Mouse (Mus musculus): ENCODE data around the gene Ppfia1. TPM values are rescaled to one million over a fixed set of nuclear protein-coding genes. Genes with fewer than 3 reads are reported as not detected.
A peak's percentile ranks its signal among the peaks of the same experiment; 100 is the strongest.

Ppfia1 gene
- polyA plus RNA-seq, 1 experiment from 2014 or later, result 23.1 TPM

- Histone ChIP-seq H3K36me3 (no peaks in the 10 kb centered on the region), H3K4me3 (no peak overlapping the region), H3K27ac (replicated peaks) (no peak overlapping the region), H3K9ac (no peak overlapping the region), H3K27me3 (no peaks in the 10 kb centered on the region), H3K9me3 (no peaks in the 10 kb centered on the region), H3K4me1 (replicated peaks) (peaks cover 15% of the 10 kb centered on the region), H3K4me2 (no peak overlapping the region)
- ATAC-seq (ENCODE audit: low FRiP score, low read depth), result no peak
- 92% methylated on average over 5 of the region's 5 CpGs for WGBS
Observed at GRCm38 (mm10) chr7:144541351-144541750, 12.2 kb downstream of the Ppfia1 start.

DNA sequence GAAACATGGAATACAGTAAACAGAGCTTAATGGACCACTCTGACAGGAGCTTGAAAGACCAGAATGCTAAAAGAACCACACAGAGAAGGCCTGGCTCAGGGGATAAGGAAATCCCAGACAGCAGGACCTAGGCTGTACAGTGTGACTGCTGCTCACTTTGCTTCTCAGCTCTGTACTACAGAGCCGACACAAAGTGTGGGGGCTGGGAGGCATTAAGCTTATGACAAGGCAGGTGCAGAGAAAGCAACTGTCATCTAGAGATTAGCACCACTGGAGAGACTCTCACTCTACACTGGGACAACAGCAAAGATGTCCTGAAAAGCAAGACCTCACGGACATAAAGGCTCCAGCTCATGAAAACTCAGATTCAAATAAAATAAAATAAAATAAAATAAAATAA, 14.4 kb downstream of the Ppfia1 start:
- no peaks in the 10 kb centered on the region for H3K9me3 ChIP-seq
- H3K27ac ChIP-seq (replicated peaks), result no peak overlapping the region
- peaks cover 15% of the 10 kb centered on the region for H3K4me1 ChIP-seq (replicated peaks)
- no peak overlapping the region for H3K9ac ChIP-seq
- H3K27me3 ChIP-seq, result no peaks in the 10 kb centered on the region
- ATAC-seq (ENCODE audit: low FRiP score, low read depth), result no peak
- WGBS, result 79% methylated on average over 2 of the region's 2 CpGs
- no peak overlapping the region for H3K4me2 ChIP-seq
- H3K4me3 ChIP-seq, result no peak overlapping the region
- no peaks in the 10 kb centered on the region for H3K36me3 ChIP-seq

- no peak overlapping the region for H3K27ac ChIP-seq (replicated peaks)
- ATAC-seq (ENCODE audit: low FRiP score, low read depth), result no peak
Observed at GRCm38 (mm10) chr7:144538030-144538644, 15.4 kb downstream of the Ppfia1 start.

GRCm38 (mm10) chr7:144536367-144536766, 17.2 kb downstream of the Ppfia1 start:
- H3K9me3 ChIP-seq, result no peaks in the 10 kb centered on the region
- H3K36me3 ChIP-seq, result no peaks in the 10 kb centered on the region
- H3K9ac ChIP-seq, result no peak overlapping the region
- H3K4me2 ChIP-seq, result no peak overlapping the region
- no peaks in the 10 kb centered on the region for H3K27me3 ChIP-seq
- no peak overlapping the region for H3K27ac ChIP-seq (replicated peaks)
- H3K4me3 ChIP-seq, result no peak overlapping the region
- H3K4me1 ChIP-seq (replicated peaks), result peaks cover 18% of the 10 kb centered on the region
- no peak for ATAC-seq (ENCODE audit: low FRiP score, low read depth)
- 98% methylated on average over 3 of the region's 3 CpGs for WGBS

More at GRCm38 (mm10) chr7:144538030-144538644, 15.4 kb downstream of the Ppfia1 start:
- Histone ChIP-seq H3K9ac (no peak overlapping the region), H3K4me1 (replicated peaks) (peaks cover 15% of the 10 kb centered on the region), H3K4me3 (no peak overlapping the region), H3K27me3 (no peaks in the 10 kb centered on the region), H3K4me2 (no peak overlapping the region), H3K36me3 (no peaks in the 10 kb centered on the region), H3K9me3 (no peaks in the 10 kb centered on the region)
- 83% methylated on average over 4 of the region's 4 CpGs for WGBS

DNA sequence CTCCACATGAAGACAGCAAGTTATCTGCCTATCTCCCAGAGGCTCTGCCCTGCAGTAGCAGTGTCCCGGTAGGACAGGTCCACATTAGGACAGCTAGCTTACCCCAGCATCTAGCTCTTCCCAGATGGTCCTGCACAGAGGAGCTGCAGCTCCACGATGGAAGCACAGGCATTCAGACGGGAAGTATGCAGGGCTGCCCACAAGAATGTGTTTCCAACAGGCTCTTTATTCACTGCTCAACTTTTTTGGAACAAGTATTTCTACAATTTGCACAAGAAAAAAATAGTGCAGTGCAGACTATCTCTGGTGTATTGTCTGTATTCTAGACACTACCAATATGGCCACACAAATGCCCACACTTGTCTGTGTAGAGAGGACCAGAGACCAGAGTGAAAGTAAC, 18.8 kb downstream of the Ppfia1 start:
- H3K27me3 ChIP-seq, result no peaks in the 10 kb centered on the region
- H3K9me3 ChIP-seq, result no peaks in the 10 kb centered on the region
- H3K36me3 ChIP-seq, result no peaks in the 10 kb centered on the region
- ATAC-seq (ENCODE audit: low FRiP score, low read depth), result no peak
- 75% methylated on average over 3 of the region's 3 CpGs for WGBS
- H3K4me3 ChIP-seq, result no peak overlapping the region
- H3K4me1 ChIP-seq (replicated peaks), result peaks cover 18% of the 10 kb centered on the region
- H3K27ac ChIP-seq (replicated peaks), result no peak overlapping the region
- no peak overlapping the region for H3K4me2 ChIP-seq
- H3K9ac ChIP-seq, result no peak overlapping the region

DNA sequence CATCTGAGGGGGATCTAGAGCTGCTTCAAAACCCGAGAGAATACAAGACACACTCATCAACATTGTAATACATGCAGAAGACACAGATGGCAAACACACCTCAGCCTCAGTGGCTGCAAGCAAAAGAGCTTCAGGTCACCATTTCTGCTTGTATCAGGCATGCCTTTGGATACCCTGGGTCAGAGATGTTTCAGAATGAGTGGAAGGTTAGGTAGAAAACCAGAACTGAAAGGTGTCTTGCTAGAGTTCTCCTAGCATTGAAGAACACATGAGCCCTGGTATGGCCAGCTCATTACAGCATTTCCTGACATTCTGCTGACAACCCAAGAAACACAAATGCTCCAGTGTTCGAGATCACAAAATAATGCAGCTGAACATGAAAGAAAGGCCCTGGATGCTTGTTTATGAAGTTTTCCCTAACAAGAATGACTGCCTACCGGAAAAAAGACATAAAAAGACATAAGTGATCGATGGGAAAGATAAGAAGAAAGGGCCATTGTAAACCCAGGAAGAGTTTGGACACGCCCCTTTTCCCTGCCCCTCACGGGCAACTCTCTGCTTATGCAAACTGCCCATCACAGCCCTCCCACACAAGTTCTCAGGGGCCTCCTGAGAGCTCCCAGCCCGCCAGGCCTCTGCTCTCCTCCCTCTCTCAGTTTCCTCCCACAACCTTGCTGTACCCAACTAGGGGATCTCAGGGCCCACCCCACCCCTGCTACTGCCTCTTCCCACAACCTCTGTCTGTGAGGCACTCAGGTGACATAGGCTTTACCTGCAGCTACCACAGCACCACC, 21.7 kb downstream of the Ppfia1 start:
- Histone ChIP-seq H3K9me3 (no peaks in the 10 kb centered on the region), H3K36me3 (no peaks in the 10 kb centered on the region), H3K27ac (replicated peaks) (0 out of 2 replicates have a peak overlapping the region, but pooled peaks have one; percentile 6), H3K27me3 (no peaks in the 10 kb centered on the region), H3K4me2 (no peak overlapping the region), H3K9ac (no peak overlapping the region), H3K4me1 (replicated peaks) (peaks cover 4% of the 10 kb centered on the region; the same call in 1 of the 2 replicates), H3K4me3 (no peak overlapping the region)
- ATAC-seq (ENCODE audit: low FRiP score, low read depth), result no peak
- 40% methylated on average over 7 of the region's 7 CpGs for WGBS

- Histone ChIP-seq H3K4me2 (no peak overlapping the region), H3K9me3 (no peaks in the 10 kb centered on the region), H3K36me3 (no peaks in the 10 kb centered on the region), H3K9ac (no peak overlapping the region), H3K27me3 (no peaks in the 10 kb centered on the region), H3K4me3 (no peak overlapping the region), H3K4me1 (replicated peaks) (peaks cover 4% of the 10 kb centered on the region; the same call in 1 of the 2 replicates), H3K27ac (replicated peaks) (no peak overlapping the region)
- WGBS, result 91% methylated on average over 3 of the region's 3 CpGs
- no peak for ATAC-seq (ENCODE audit: low FRiP score, low read depth)
Observed at GRCm38 (mm10) chr7:144529851-144530250, 23.7 kb downstream of the Ppfia1 start.

DNA sequence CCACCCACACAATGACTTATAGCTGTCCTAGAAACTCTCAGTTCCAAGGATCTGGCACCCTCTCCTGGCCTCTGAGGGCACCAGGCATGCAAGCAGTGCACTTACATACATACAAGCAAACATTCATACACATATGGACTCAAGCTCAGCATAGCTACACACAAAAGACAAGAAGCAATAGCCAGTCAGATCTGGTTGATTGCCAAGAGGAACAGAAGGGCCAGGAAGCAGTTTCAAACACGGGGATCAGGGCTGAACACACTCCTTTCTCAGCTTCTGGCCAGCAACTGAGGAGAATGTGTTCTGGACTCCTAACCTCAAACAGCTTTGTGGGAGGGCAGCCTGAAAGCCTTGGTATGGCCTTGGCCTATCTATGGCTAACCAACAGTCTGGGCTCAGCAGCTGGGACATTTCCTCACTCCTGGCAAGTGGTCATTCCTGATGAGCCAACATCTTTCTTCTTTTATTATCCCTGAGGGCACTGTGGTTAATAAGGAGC, 25.8 kb downstream of the Ppfia1 start:
- no peak for ATAC-seq (ENCODE audit: low FRiP score, low read depth)
- 42% methylated on average over 1 of the region's 1 CpGs for WGBS

GRCm38 (mm10) chr7:144526649-144527048, 26.9 kb downstream of the Ppfia1 start:
- Histone ChIP-seq H3K4me1 (replicated peaks) (no peaks in the 10 kb centered on the region; the same call in 1 of the 2 replicates), H3K4me2 (no peak overlapping the region), H3K9me3 (no peaks in the 10 kb centered on the region), H3K4me3 (no peak overlapping the region), H3K27ac (replicated peaks) (no peak overlapping the region), H3K36me3 (no peaks in the 10 kb centered on the region), H3K9ac (no peak overlapping the region), H3K27me3 (no peaks in the 10 kb centered on the region)
- no peak for ATAC-seq (ENCODE audit: low FRiP score, low read depth)
- WGBS, result 64% methylated on average over 2 of the region's 2 CpGs

More for the DNA sequence above, 25.8 kb downstream of the Ppfia1 start:
- H3K4me2 ChIP-seq, result no peak overlapping the region
- H3K4me3 ChIP-seq, result no peak overlapping the region
- peaks cover 4% of the 10 kb centered on the region; the same call in 1 of the 2 replicates for H3K4me1 ChIP-seq (replicated peaks)
- H3K27me3 ChIP-seq, result no peaks in the 10 kb centered on the region
- no peak overlapping the region for H3K9ac ChIP-seq
- no peaks in the 10 kb centered on the region for H3K36me3 ChIP-seq
- H3K27ac ChIP-seq (replicated peaks), result no peak overlapping the region
- H3K9me3 ChIP-seq, result no peaks in the 10 kb centered on the region

DNA sequence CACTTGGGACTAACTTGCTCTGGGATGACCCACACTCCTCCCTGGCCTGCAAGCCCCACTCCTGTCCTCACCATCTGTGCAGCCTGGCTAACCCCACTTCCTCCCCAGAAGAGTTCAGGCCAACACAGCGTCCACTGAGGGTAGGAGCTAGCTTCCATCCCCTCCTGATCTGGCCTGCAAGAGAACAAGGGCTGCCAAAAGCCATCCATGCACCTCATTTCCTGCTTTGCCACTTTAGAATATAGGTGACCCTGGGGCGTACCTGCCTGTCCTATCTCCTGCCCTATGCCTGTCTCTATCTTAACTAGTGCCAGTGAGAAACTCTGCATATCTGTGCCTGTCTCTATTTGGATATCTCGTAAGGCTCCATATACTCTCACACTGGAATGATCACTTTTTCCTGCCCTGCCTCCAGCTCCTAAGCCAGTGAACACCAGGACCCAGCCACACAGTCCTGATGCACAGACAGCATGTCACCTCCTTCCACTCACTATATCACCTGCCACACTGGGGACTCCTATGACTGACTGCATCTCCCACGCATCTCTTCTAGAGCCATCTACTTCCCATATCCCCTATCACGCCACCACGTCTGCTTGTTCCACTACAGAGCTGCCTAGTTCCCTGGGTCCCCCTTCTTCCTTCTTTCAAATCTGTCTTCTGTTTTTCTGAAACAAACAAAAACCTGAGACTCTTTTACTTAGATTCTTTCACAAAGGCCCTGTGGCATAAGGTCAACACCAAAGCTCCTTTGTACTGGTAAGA, 28.9 kb downstream of the Ppfia1 start:
- Histone ChIP-seq H3K4me3 (no peak overlapping the region), H3K4me1 (replicated peaks) (no peaks in the 10 kb centered on the region; the same call in 1 of the 2 replicates), H3K9me3 (no peaks in the 10 kb centered on the region), H3K27ac (replicated peaks) (no peak overlapping the region), H3K9ac (no peak overlapping the region), H3K4me2 (no peak overlapping the region), H3K27me3 (no peaks in the 10 kb centered on the region), H3K36me3 (peaks cover 8% of the 10 kb centered on the region)
- no peak for ATAC-seq (ENCODE audit: low FRiP score, low read depth)
- 86% methylated on average over 6 of the region's 6 CpGs for WGBS

- Histone ChIP-seq H3K4me2 (no peak overlapping the region), H3K27ac (replicated peaks) (no peak overlapping the region), H3K4me1 (replicated peaks) (no peaks in the 10 kb centered on the region; the same call in 1 of the 2 replicates), H3K36me3 (peaks cover 17% of the 10 kb centered on the region), H3K9ac (no peak overlapping the region), H3K27me3 (no peaks in the 10 kb centered on the region), H3K4me3 (no peak overlapping the region), H3K9me3 (no peaks in the 10 kb centered on the region)
- 89% methylated on average over 3 of the region's 3 CpGs for WGBS
- ATAC-seq (ENCODE audit: low FRiP score, low read depth), result no peak
Observed at GRCm38 (mm10) chr7:144523415-144523814, 30.1 kb downstream of the Ppfia1 start.

GRCm38 (mm10) chr7:144521927-144522326, 31.6 kb downstream of the Ppfia1 start:
- Histone ChIP-seq H3K9ac (no peak overlapping the region), H3K27ac (replicated peaks) (no peak overlapping the region), H3K4me1 (replicated peaks) (no peaks in the 10 kb centered on the region), H3K4me3 (no peak overlapping the region), H3K4me2 (no peak overlapping the region), H3K9me3 (no peaks in the 10 kb centered on the region), H3K36me3 (peaks cover 26% of the 10 kb centered on the region), H3K27me3 (no peaks in the 10 kb centered on the region)
- no peak for ATAC-seq (ENCODE audit: low FRiP score, low read depth)
- WGBS, result 96% methylated on average over 2 of the region's 2 CpGs

Measured in hindbrain, embryonic 15.5 days (tissue).